Mouse (Mus musculus) lung, embryonic 16.5 days (tissue): ENCODE results near the gene Traf3. TPM values are rescaled to one million over a fixed set of nuclear protein-coding genes. Genes with fewer than 3 reads are reported as not detected.

Source experiments
- ATAC-seq: fragments of 200-750 bp; cut with Nextera tagmentation; 2 replicates; pipeline ENCODE4 v1.8.0; 2017; ENCODE audit warnings: low read depth, mild to moderate bottlenecking, moderate library complexity
- H3K27ac ChIP-seq: fragments of 300-500 bp; sonication (generic); 2 replicates; pipeline ENCODE4 v1.5.1; 2014; ENCODE audit warnings: mild to moderate bottlenecking, control low read depth, low read length
- H3K27me3 ChIP-seq: fragments of 300-500 bp; sonication (generic); 2 replicates; pipeline ENCODE4 v1.6.1; 2014; ENCODE audit warnings: low read depth, low read length, mixed read lengths; ENCODE audit not compliant: control insufficient read depth, insufficient read depth
- H3K36me3 ChIP-seq: fragments of 300-500 bp; sonication (generic); 2 replicates; pipeline ENCODE4 v1.6.1; 2014; ENCODE audit warnings: low read length; ENCODE audit not compliant: control insufficient read depth, insufficient read depth
- H3K4me1 ChIP-seq: fragments of 300-500 bp; sonication (generic); replicated peaks from 2 replicates; pipeline ENCODE4 v1.6.1; 2014; ENCODE audit warnings: low read length, mixed read lengths; ENCODE audit not compliant: control insufficient read depth, insufficient read depth
- H3K4me2 ChIP-seq: fragments of 300-500 bp; sonication (generic); 2 replicates; pipeline ENCODE4 v1.6.1; 2014; ENCODE audit warnings: low read depth, low read length, control low read depth
- H3K4me3 ChIP-seq: fragments of 300-500 bp; sonication (generic); 2 replicates; pipeline ENCODE4 v1.5.1; 2014; ENCODE audit warnings: mild to moderate bottlenecking, low read length, control low read depth
- H3K9ac ChIP-seq: fragments of 300-500 bp; sonication (generic); 2 replicates; pipeline ENCODE4 v1.6.1; 2014; ENCODE audit warnings: low read length, control low read depth
- H3K9me3 ChIP-seq: fragments of 300-500 bp; sonication (generic); 2 replicates; pipeline ENCODE4 v1.6.1; 2016; ENCODE audit warnings: low read length; ENCODE audit not compliant: control insufficient read depth
- WGBS: fragments of 180-500 bp; shearing (Covaris S2); extraction: QIAGEN DNeasy Blood & Tissue Kit; methylation state at CpG from one replicate; pipeline ENCODE4 v1.1.7; 2014; 5-methylcytosine and 5-hydroxymethylcytosine counted together
- polyA plus RNA-seq: library from polyadenylated mRNA; unstranded; fragments of >200 nt; fragmentation: Nextera tagmentation; extraction: Ambion mirVana; gene quantifications from 2 replicates; pipeline ENCODE4 v1.2.1, GENCODE M21; 2015

Traf3 gene
- polyA plus RNA-seq, 1 experiment from 2014 or later: 7.7 TPM

GRCm38 (mm10) chr12:111301322-111302017, 135.3 kb downstream of the Traf3 start:
- Histone ChIP-seq H3K36me3 (peaks cover 57% of the 10 kb centered on the region), H3K4me2 (no peak overlapping the region), H3K4me1 (no peaks in the 10 kb centered on the region), H3K27me3 (no peaks in the 10 kb centered on the region), H3K9ac (no peak overlapping the region), H3K9me3 (no peaks in the 10 kb centered on the region), H3K27ac (no peak overlapping the region), H3K4me3 (no peak overlapping the region)
- no peak for ATAC-seq
- 90% methylated on average over 27 of the region's 27 CpGs for WGBS

DNA sequence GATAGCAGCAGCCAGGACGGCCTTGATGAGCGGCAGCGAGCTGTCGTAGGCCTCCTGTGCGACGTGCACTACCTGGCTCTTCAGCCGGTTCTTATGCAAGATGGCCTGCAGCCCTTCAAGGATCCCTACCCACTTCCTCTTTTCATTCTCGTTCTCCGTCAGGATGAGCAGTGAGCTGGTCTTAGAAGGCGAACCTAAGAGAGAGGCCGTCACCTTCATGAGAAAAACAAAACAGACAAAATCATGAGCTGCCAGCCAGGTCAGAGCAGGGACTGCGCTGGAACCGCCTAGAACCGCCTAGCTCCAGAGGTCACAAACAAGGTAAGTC, 135.8 kb downstream of the Traf3 start:
- Histone ChIP-seq H3K9me3 (no peaks in the 10 kb centered on the region), H3K36me3 (peaks cover 59% of the 10 kb centered on the region), H3K4me2 (no peak overlapping the region), H3K27ac (no peak overlapping the region), H3K27me3 (no peaks in the 10 kb centered on the region), H3K9ac (no peak overlapping the region), H3K4me3 (no peak overlapping the region), H3K4me1 (no peaks in the 10 kb centered on the region)
- 90% methylated on average over 14 of the region's 14 CpGs for WGBS
- no peak for ATAC-seq

- no peak overlapping the region for H3K9ac ChIP-seq
Observed at GRCm38 (mm10) chr12:111303702-111304337, 137.7 kb downstream of the Traf3 start.

DNA sequence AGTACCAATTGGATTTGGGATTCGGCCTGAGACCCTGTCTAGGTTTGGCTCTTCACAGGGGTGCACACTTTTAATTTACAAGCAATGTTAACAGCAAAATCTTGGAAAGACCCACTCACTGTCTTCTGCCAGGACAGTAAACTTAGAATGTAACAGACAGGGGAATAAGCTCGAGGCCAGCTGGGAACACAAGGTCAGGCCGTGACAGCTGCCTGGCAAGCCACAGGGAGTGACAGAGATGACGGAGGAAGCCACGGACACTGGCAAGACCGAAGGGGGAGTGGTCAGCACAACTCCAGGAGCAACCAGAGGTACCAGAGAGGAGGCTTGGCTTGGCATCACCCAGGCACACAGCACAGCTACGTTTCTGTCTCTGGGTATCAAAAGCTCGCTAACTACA, 140.7 kb downstream of the Traf3 start:
- no peak overlapping the region for H3K4me3 ChIP-seq
- H3K9me3 ChIP-seq: no peaks in the 10 kb centered on the region
- H3K36me3 ChIP-seq: peaks cover 68% of the 10 kb centered on the region
- 77% methylated on average over 8 of the region's 8 CpGs for WGBS
- no peak for ATAC-seq
- H3K27ac ChIP-seq: no peak overlapping the region
- H3K27me3 ChIP-seq: no peaks in the 10 kb centered on the region
- H3K4me2 ChIP-seq: no peak overlapping the region
- no peaks in the 10 kb centered on the region for H3K4me1 ChIP-seq
- H3K9ac ChIP-seq: no peak overlapping the region

More at GRCm38 (mm10) chr12:111303702-111304337, 137.7 kb downstream of the Traf3 start:
- no peak overlapping the region for H3K4me3 ChIP-seq
- H3K4me2 ChIP-seq: no peak overlapping the region
- no peaks in the 10 kb centered on the region for H3K4me1 ChIP-seq
- no peaks in the 10 kb centered on the region for H3K27me3 ChIP-seq
- ATAC-seq: no peak
- peaks cover 65% of the 10 kb centered on the region for H3K36me3 ChIP-seq
- H3K9me3 ChIP-seq: no peaks in the 10 kb centered on the region
- WGBS: 93% methylated on average over 8 of the region's 8 CpGs
- H3K27ac ChIP-seq: no peak overlapping the region

DNA sequence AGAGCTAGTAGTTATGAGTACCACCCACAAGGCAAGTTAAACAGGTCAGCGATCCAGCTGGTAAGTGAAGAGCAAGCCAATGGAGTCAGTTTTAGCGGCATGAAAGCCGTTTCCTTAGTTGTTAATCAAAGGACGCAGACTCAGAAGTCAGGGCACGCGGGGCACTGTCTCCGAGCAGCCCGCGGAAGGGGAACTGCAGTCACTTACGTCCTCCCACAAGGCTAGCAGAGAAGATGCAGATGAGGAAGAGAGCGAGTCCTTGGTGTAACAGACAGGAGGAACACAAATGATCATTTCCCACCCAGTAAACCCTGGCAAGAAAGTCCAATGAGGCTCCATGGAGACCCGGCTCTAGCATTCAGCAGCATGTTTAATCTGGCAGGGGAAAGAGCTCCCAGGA, 143.1 kb downstream of the Traf3 start:
- 87% methylated on average over 12 of the region's 12 CpGs for WGBS
- Histone ChIP-seq H3K9ac (no peak overlapping the region), H3K27ac (no peak overlapping the region), H3K27me3 (no peaks in the 10 kb centered on the region), H3K36me3 (peaks cover 70% of the 10 kb centered on the region), H3K4me1 (no peaks in the 10 kb centered on the region), H3K4me3 (no peak overlapping the region), H3K4me2 (no peak overlapping the region), H3K9me3 (no peaks in the 10 kb centered on the region)
- no peak for ATAC-seq

DNA sequence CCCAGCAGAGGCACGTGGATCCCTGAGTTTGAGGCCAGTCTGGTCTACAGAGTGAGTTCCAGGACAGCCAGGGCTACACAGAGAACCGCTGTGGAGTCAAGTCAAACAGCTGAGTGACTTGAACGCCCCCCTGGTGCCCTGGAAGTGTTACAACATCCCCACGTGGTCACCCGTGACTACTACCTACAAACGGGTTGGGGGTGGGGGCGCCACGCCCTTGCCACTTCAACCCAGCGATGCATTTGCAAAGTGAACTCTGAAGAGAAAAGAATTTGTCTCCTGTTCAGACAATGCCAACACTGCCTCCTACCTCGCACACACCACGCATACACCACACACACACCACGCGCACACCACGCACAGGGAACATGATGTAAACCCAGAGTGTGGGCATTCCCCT, 143.8 kb downstream of the Traf3 start:
- Histone ChIP-seq H3K27ac (no peak overlapping the region), H3K4me2 (no peak overlapping the region), H3K4me3 (no peak overlapping the region), H3K36me3 (peaks cover 72% of the 10 kb centered on the region), H3K4me1 (no peaks in the 10 kb centered on the region), H3K9me3 (no peaks in the 10 kb centered on the region), H3K9ac (no peak overlapping the region), H3K27me3 (no peaks in the 10 kb centered on the region)
- ATAC-seq: no peak
- 75% methylated on average over 14 of the region's 14 CpGs for WGBS

- WGBS: 92% methylated on average over 10 of the region's 10 CpGs
- Histone ChIP-seq H3K4me2 (no peak overlapping the region), H3K9me3 (no peaks in the 10 kb centered on the region), H3K4me3 (no peak overlapping the region), H3K27ac (no peak overlapping the region), H3K36me3 (peaks cover 78% of the 10 kb centered on the region), H3K9ac (no peak overlapping the region), H3K27me3 (no peaks in the 10 kb centered on the region), H3K4me1 (no peaks in the 10 kb centered on the region)
- ATAC-seq: no peak
Observed at GRCm38 (mm10) chr12:111311775-111312174, 145.6 kb downstream of the Traf3 start.

- Histone ChIP-seq H3K27me3 (no peaks in the 10 kb centered on the region), H3K27ac (no peak overlapping the region), H3K36me3 (peaks cover 84% of the 10 kb centered on the region), H3K4me1 (no peaks in the 10 kb centered on the region), H3K4me2 (no peak overlapping the region), H3K9ac (no peak overlapping the region), H3K9me3 (no peaks in the 10 kb centered on the region), H3K4me3 (no peak overlapping the region)
- ATAC-seq: no peak
- WGBS: 93% methylated on average over 7 of the region's 7 CpGs
Observed at GRCm38 (mm10) chr12:111314273-111314672, 148.1 kb downstream of the Traf3 start.
